Mouse (Mus musculus): ENCODE measurements at regions not wholly inside any gene's neighbourhood (a gene's known extent, or its start where the extent isn't known, plus 50 kb on each side); places are given as distances from the start of the nearest gene placed in this dataset.

DNA sequence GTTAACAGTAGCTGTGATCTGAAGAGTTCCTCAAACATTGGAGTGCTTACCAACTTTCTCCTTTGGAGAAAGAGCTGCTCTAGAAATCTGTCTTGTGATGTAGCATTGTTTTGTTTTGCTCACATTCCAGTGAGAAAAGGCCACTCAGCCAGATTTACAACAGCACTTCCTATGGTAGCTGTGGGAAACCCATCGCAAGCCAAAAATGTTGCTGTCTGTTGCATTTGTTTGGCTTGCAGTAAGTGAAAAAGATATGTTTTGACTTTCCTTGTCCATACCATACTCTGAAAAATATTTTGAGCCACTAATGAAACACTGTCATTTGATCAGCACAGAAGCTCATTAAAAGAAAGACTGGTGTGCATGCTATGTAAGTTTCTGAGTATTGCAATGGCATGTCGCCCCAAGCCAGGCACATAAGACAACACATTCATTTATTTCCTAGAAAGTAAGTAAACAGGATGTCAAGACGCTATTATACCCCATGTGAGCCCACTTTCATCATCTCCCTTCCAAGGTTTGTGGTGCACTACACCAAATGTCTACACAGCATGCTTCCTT is 66.2 kb downstream of the Car2 start:
- no peak for DNase-seq (ENCODE audit: extremely low spot score, low spot score)

DNA sequence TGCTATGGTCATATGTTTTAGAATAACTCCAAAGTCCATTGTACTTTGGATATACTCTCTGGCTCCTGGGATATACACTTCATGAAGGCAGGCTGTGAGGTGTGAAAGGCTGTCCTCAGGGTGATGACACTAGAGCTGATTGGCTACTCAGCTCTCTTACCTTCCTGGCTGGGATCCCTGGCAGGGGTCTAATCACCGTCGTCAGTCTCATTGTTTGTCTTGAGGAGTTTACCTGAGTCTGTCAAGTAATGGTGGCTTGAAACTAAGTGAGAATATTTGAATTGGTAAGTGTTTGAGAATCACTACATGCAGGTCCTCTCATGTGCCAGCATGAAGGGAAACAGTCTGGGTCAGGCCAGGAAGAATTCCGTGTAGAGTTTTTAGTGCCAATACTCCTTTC is 66.9 kb downstream of the Car2 start:
- DNase-seq (ENCODE audit: extremely low spot score, low spot score) = no peak

DNA sequence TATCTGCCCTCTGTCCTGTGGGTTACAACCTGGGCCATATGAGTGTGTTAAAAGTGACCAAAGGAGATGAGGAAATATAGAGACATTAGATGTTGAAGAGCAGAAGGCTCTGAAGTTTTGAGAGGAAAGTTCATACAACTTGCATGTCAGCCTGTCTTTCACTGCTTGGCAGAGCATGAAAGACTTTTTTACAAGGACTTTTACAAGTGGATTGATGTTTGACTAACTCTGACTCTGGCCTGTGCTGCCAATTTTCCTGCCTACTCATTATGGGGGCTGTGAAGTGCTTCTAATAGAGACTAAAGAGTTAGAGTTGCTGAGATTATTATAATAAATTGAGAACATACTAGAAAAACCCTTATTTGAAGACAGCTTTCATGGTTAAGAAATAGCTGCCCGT is 71.4 kb downstream of the Car2 start:
- DNase-seq (ENCODE audit: extremely low spot score, low spot score) = no peak

- DNase-seq (ENCODE audit: extremely low spot score, low spot score) = no peak
These were observed 72.2 kb downstream of the Car2 start for GRCm38 (mm10) chr3:14958277-14958676.

- DNase-seq (ENCODE audit: extremely low spot score, low spot score) = no peak
These were observed 73.5 kb downstream of the Car2 start for GRCm38 (mm10) chr3:14959586-14959985.

- no peak for DNase-seq (ENCODE audit: extremely low spot score, low spot score)
These were observed 78.7 kb downstream of the Car2 start for GRCm38 (mm10) chr3:14964795-14965194.

GRCm38 (mm10) chr3:14965438-14966044 is 79.5 kb downstream of the Car2 start:
- DNase-seq (ENCODE audit: extremely low spot score, low spot score) = no peak

GRCm38 (mm10) chr3:14967235-14967634 is 81.2 kb downstream of the Car2 start:
- no peak for DNase-seq (ENCODE audit: extremely low spot score, low spot score)

DNA sequence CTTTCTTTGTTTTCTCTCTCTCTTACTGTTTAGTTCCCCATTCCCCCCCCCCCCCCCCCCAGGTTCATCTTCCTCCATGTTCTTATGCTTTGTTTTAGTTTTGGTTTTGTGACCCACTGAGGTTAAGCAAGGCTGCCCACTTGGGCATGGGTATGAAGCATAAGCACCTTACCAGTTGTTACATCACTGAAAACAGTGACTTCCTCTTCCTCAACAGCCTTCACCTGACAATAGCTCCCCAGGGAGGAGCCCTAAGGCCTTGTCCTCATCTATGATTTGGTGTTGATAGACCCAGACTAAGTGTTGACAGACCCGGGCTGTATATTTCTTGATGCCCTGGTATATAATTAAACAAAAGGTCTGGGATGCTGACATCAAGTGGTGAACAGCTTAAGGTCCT is 82.3 kb downstream of the Car2 start:
- DNase-seq (ENCODE audit: extremely low spot score, low spot score) = no peak

DNA sequence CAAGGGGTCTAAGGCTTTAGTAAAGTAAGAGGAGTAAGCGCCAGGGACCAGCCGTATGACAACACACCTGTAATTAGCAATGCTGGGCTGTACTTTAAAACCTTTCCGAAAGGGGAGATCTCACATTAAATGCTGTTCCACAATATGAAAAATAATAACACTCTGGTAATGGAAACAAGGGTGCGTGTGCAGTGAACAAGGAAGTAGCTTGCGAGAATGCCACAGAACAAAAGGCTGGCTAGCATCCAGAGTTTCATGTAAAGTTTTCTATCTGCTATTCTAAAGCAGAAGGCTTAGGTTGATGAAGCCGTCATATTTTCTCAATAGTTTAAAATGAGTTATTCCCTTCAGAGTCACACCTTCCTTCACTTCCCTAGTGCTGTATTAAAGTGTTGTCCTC is 83.6 kb downstream of the Car2 start:
- DNase-seq (ENCODE audit: extremely low spot score, low spot score) = no peak

GRCm38 (mm10) chr3:14971647-14972046 is 85.6 kb downstream of the Car2 start:
- DNase-seq (ENCODE audit: extremely low spot score, low spot score) = no peak

- no peak for DNase-seq (ENCODE audit: extremely low spot score, low spot score)
These were observed 88.7 kb downstream of the Car2 start for GRCm38 (mm10) chr3:14974758-14975157.

GRCm38 (mm10) chr3:14975203-14975602 is 89.1 kb downstream of the Car2 start:
- no peak for DNase-seq (ENCODE audit: extremely low spot score, low spot score)

GRCm38 (mm10) chr3:14979116-14979613 is 93.1 kb downstream of the Car2 start:
- no peak for DNase-seq (ENCODE audit: extremely low spot score, low spot score)

- DNase-seq (ENCODE audit: extremely low spot score, low spot score) = no peak
These were observed 103.6 kb downstream of the Car2 start for GRCm38 (mm10) chr3:14989635-14990034.

DNA sequence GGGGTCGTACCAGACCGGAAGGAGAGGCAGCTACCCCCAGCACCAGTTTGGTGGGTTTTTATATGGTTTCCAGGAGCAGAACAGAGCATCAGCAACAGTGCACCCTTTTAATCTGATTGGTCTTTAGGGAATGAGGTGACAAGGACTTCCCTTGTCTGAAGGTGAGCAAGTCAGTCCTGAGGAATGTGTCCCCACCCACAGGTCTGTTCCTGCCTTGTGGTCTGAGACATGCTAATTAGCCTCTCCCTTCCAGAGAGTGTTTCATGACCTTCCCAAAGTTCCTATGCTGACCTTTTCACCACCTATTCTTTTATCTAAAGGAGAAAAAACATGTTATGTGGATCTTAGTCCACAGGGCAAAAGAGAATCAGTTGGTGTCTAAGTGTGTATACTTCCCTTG is 107.9 kb downstream of the Car2 start:
- no peak for DNase-seq (ENCODE audit: extremely low spot score, low spot score)

DNA sequence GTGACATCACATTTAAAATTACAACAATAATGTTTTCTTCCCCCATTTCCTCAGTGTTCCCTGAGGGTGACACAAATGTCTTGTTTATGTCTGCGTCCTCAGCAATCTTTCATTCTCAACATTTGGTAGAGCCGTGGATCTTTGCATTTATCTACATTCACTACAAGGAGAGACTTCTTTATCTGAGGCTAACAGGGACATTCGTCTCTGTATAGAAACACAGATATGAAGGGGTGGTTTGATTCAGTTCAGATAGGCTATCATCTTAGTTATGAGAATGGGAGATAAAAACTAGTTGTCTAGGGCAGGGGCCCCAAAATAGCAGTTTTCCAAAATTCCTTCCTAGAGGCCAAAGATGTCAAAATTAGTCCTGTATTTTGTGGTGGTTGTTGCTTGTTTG is 111.2 kb downstream of the Car2 start:
- no peak for DNase-seq (ENCODE audit: extremely low spot score, low spot score)

DNA sequence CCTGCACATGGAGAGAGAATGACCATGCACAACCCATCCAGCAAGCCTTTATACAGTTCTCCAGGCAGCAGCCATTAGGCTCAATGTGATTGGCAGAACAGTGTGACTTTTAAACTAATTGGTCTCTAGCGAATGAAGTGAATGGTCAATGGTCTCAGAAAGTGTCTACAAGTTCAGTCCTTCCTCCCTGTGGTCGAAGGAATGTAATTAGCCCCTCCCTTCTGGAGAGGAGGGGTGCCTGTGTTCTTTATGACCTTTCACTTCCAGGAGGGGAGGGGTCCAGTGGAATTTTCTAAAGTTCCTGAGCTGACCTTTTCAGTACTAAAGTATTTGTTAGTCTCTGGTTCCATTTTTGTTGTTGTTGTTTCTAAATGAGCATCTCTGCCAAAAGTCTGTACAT is 112.4 kb downstream of the Car2 start:
- DNase-seq (ENCODE audit: extremely low spot score, low spot score) = no peak

DNA sequence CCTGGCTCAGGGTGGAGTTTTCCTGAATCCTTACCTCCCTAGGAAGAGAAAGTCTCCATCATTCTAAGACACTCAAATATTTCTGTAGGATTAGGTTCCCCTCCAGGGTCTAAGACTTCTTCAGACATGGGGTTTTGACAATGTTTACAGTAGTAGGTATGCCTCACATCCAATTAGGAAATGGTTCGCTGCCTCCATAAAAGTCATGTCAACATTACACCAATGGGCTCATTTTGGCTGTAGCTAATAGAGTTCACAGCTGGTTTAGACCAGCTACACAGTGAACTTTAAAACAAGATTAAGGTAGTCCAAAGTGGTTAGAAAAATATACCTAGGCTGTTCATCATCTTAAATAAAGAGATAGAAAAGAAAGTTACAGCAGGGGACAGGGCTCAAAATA is 113.3 kb downstream of the Car2 start:
- no peak for DNase-seq (ENCODE audit: extremely low spot score, low spot score)

DNA sequence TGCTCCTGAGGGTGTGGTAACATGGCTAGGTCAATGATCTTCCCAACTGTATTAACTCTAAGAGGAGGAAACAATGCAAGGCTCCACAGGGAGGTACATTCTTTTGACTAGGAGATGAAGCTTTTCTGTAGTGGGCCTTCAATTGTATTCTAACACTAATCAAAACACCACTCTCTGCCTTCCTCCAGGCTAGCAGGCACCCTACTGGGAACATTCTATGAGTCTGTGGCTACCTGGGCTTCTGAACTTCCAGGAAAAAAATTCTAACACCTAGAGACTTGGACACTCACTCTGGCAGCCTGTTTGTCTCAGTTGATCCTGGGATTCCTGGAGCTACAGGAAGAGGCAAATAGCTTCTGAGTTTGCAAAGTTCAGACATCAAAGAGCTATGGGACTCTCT is 113.8 kb downstream of the Car2 start:
- no peak for DNase-seq (ENCODE audit: extremely low spot score, low spot score)

DNA sequence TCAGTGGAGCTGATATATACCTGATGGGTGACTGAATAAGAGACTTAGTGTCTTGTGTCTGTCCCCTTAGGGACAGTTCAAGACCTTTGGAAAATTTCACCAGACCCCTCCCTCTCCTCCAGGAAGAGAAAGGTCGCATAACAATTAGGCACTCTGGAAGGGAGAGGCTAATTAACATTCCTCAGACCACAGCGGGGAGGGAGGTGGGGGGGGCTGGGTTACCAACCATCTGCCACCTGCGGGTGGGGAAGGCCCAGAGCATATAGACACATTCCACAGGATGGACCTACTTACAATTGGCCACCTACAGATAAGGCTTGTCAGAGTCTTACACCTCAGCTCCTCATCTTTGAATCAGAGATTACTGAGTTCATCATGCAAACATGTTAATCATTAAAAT is 114.6 kb downstream of the Car2 start:
- DNase-seq (ENCODE audit: extremely low spot score, low spot score) = no peak

DNA sequence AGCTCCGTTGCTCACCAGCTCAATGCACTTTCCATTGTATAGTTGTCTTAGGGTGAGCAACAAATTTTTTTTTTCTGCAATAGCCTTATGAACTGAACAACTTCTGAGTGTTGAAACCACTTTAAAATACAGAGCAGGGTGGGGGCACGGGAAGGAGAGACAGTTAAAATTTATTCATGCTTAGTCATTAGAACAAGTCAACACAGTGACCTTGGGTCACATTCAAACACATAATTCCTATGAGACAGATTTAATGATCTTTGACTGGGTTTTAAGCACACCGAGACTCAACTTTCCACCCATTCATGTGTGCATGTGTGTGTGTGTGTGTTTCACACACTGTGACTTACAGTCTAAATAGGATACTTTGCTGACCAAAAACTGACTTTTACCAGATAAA is 121.7 kb downstream of the Car2 start:
- no peak for DNase-seq (ENCODE audit: extremely low spot score, low spot score)

- DNase-seq (ENCODE audit: extremely low spot score, low spot score) = no peak
These were observed 122.4 kb downstream of the Car2 start for GRCm38 (mm10) chr3:15008501-15008900.

DNA sequence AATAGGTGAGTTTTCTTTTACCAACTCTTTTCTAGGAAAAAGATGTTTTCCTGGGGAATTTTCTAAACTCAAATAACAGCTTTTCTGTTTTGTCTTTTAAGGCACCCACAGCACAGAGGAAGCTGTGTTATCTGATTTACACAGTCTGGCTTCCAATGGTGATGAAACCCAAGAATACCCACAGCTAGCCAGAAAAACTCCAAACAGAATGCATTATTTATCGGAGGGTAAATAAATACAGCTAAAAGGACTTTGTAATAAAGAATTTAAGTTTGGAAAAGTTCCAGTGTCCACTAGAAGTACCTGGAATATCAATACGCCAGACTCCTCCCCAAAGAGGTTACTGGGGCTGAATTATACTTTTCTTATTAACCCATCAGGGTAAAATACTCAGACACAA is 123.7 kb downstream of the Car2 start:
- no peak for DNase-seq (ENCODE audit: extremely low spot score, low spot score)

Measured in neural tube, embryonic 10.5 days (tissue).